Mouse (Mus musculus) megakaryocyte-erythroid progenitor cell, adult 5 weeks (primary cell): ENCODE measurements around the gene Gm1979. TPM values are rescaled to one million over a fixed set of nuclear protein-coding genes. Genes with fewer than 3 reads are reported as not detected.

Experiments
- polyA plus RNA-seq: library from polyadenylated mRNA; stranded (reverse); fragments of >175 nt; gene quantifications from 2 replicates; pipeline ENCODE4 v1.2.3, GENCODE M21; 2012

Gm1979 gene
- not detected in 2 replicates for polyA plus RNA-seq

DNA sequence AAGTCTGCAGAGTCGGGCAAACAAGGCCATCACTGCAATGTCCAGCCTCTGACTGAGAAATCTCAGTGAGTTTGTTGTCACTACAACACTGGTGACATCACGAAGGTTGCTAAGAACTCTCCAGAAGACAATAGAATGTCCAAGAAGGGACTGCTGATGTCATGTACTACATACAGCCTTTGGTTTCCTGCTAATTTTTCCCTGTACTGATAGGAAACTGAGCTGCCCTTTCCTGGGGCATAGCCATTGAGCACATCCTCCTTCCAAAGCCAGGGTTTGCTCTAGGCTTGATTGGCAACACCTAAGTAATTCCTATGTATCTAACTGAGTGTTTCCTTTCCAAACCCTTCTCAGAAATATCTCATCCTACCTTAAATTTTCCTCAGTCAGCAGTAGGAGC, at the start of gene Gm1979:
Gene Gm1979, minus strand, starts transcription at position 101 of the 400 bp plus-strand sequence.

DNA sequence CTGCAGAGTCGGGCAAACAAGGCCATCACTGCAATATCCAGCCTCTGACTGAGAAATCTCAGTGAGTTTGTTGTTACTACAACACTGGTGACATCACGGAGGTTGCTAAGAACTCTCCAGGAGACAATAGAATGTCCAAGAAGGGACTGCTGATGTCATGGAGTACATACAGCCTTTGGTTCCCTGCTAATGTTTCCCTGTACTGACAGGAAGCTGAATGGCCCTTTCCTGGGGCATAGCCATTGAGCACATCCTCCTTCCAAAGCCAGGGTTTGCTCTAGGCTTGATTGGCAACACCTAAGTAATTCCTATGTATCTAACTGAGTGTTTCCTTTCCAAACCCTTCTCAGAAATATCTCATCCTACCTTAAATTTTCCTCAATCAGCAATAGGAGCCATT, 34.9 kb upstream of the Gm1979 start, which contains the start of gene Speer4a:
Gene Speer4a, minus strand, starts transcription at position 101 of the 400 bp plus-strand sequence.

DNA sequence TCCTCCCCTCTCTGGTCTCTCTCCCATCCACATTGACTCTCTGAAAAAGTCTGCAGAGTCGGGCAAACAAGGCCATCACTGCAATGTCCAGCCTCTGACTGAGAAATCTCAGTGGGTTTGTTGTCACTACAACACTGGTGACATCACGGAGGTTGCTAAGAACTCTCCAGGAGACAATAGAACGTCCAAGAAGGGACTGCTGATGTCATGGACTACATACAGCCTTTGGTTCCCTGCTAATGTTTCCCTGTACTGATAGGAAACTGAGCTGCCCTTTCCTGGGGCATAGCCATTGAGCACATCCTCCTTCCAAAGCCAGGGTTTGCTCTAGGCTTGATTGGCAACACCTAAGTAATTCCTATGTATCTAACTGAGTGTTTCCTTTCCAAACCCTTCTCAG, 18.2 kb upstream of the Gm1979 start, which contains the start of gene Gm5862:
Gene Gm5862, minus strand, starts transcription at position 101 of the 400 bp plus-strand sequence.

DNA sequence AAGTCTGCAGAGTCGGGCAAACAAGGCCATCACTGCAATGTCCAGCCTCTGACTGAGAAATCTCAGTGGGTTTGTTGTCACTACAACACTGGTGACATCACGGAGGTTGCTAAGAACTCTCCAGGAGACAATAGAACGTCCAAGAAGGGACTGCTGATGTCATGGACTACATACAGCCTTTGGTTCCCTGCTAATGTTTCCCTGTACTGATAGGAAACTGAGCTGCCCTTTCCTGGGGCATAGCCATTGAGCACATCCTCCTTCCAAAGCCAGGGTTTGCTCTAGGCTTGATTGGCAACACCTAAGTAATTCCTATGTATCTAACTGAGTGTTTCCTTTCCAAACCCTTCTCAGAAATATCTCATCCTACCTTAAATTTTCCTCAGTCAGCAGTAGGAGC, 16.0 kb downstream of the Gm1979 start, which contains the start of gene Gm21698:
Gene Gm21698, minus strand, starts transcription at position 101 of the 400 bp plus-strand sequence.

DNA sequence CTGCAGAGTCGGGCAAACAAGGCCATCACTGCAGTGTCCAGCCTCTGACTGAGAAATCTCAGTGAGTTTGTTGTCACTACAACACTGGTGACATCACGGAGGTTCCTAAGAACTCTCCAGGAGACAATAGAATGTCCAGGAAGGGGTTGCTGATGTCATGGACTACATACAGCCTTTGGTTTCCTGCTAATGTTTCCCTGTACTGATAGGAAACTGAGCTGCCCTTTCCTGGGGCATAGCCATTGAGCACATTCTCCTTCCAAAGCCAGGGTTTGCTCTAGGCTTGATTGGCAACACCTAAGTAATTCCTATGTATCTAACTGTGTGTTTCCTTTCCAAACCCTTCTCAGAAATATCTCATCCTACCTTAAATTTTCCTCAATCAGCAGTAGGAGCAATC, 32.0 kb downstream of the Gm1979 start, which contains the start of gene Gm21680:
Gene Gm21680, minus strand, starts transcription at position 101 of the 400 bp plus-strand sequence.

DNA sequence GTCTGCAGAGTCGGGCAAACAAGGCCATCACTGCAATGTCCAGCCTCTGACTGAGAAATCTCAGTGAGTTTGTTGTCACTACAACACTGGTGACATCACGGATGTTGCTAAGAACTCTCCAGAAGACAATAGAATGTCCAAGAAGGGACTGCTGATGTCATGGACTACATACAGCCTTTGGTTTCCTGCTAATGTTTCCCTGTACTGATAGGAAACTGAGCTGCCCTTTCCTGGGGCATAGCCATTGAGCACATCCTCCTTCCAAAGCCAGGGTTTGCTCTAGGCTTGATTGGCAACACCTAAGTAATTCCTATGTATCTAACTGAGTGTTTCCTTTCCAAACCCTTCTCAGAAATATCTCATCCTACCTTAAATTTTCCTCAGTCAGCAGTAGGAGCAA, 50.3 kb downstream of the Gm1979 start, which contains the start of gene Gm21671:
Gene Gm21671, minus strand, starts transcription at position 101 of the 400 bp plus-strand sequence.

Other genes starting within 250 kb of the Gm1979 start
- gene Actr3b, start 244.8 kb downstream of the Gm1979 start, polyA plus RNA-seq: 0.09 and 0.11 TPM in 2 replicates
- 0.02 TPM in 1 of 2 replicates, not detected in the other for gene Gm21663, start 62.4 kb downstream of the Gm1979 start, polyA plus RNA-seq
- gene Gm21671, start 50.4 kb downstream of the Gm1979 start, polyA plus RNA-seq: not detected in 2 replicates
- gene Gm21680, start 32.1 kb downstream of the Gm1979 start, polyA plus RNA-seq: not detected in 2 replicates
- gene Gm21698, start 16.1 kb downstream of the Gm1979 start, polyA plus RNA-seq: not detected in 2 replicates
- gene Gm5862, start 18.1 kb upstream of the Gm1979 start, polyA plus RNA-seq: not detected in 2 replicates
- gene Speer4a, start 34.8 kb upstream of the Gm1979 start, polyA plus RNA-seq: not detected in 2 replicates
- not detected in 2 replicates for gene Gm7347, start 53.8 kb upstream of the Gm1979 start, polyA plus RNA-seq
- gene Gm10471, start 84.5 kb upstream of the Gm1979 start, polyA plus RNA-seq: not detected in 2 replicates
- gene 5031410I06Rik, start 100.6 kb upstream of the Gm1979 start, polyA plus RNA-seq: 0.01 TPM in 1 of 2 replicates, not detected in the other
- not detected in 2 replicates for gene Gm10220, start 116.6 kb upstream of the Gm1979 start, polyA plus RNA-seq